Mouse (Mus musculus) limb, embryonic 14.5 days (tissue): ENCODE data around the gene Gtf3c1. TPM values are rescaled to one million over a fixed set of nuclear protein-coding genes. Genes with fewer than 3 reads are reported as not detected.

Experiments
- ATAC-seq: fragments of 200-750 bp; cut with Nextera tagmentation; 2 replicates; pipeline ENCODE4 v1.8.0; 2017; ENCODE audit warnings: low read depth, moderate number of reproducible peaks, moderate TSS enrichment; ENCODE audit not compliant: low FRiP score
- DNase-seq: peaks from one replicate; pipeline ENCODE4 v3.0.0-alpha.2; 2015; ENCODE audit warnings: low spot score
- H3K27ac ChIP-seq: fragments of 300-500 bp; sonication (generic); replicated peaks from 2 replicates; pipeline ENCODE4 v1.5.1; 2014; ENCODE audit warnings: low read depth, mild to moderate bottlenecking, low read length, moderate library complexity, mixed read lengths
- H3K27me3 ChIP-seq: fragments of 300-500 bp; sonication (generic); 2 replicates; pipeline ENCODE4 v1.6.1; 2014; ENCODE audit warnings: low read length, mixed read lengths; ENCODE audit not compliant: control insufficient read depth, insufficient read depth
- H3K36me3 ChIP-seq: fragments of 300-500 bp; sonication (generic); 2 replicates; pipeline ENCODE4 v1.6.1; 2014; ENCODE audit warnings: mild to moderate bottlenecking, low read length, moderate library complexity, mixed read lengths; ENCODE audit not compliant: control insufficient read depth, insufficient read depth
- H3K4me1 ChIP-seq: fragments of 300-500 bp; sonication (generic); 2 replicates; pipeline ENCODE4 v1.6.1; 2014; ENCODE audit warnings: antibody characterized with exemption, low read length, mixed read lengths; ENCODE audit not compliant: control insufficient read depth, insufficient read depth
- H3K4me2 ChIP-seq: fragments of 300-500 bp; sonication (generic); replicated peaks from 2 replicates; pipeline ENCODE4 v1.6.1; 2014; ENCODE audit warnings: low read depth, mild to moderate bottlenecking, low read length, moderate library complexity; ENCODE audit not compliant: severe bottlenecking
- H3K4me3 ChIP-seq: fragments of 300-500 bp; sonication (generic); replicated peaks from 2 replicates; pipeline ENCODE4 v1.5.1; 2014; ENCODE audit warnings: low read length
- H3K9ac ChIP-seq: fragments of 300-500 bp; sonication (generic); 2 replicates; pipeline ENCODE4 v1.6.1; 2014; ENCODE audit warnings: mild to moderate bottlenecking, low read depth, low read length, moderate library complexity; ENCODE audit not compliant: severe bottlenecking
- H3K9me3 ChIP-seq: fragments of 300-500 bp; sonication (generic); 2 replicates; pipeline ENCODE4 v1.6.1; 2016; ENCODE audit warnings: low read length; ENCODE audit not compliant: control insufficient read depth
- POLR2A ChIP-seq: fragments of 200-500 bp; IDR thresholded peaks from 2 replicates; pipeline ENCODE4 v1.8.0; 2012; ENCODE audit warnings: inconsistent platforms, mild to moderate bottlenecking, moderate library complexity, borderline replicate concordance; ENCODE audit not compliant: insufficient read depth, insufficient read length; ENCODE audit errors: extremely low read depth
- WGBS: fragments of 180-500 bp; shearing (Covaris S2); extraction: QIAGEN DNeasy Blood & Tissue Kit; methylation state at CpG from one replicate; pipeline ENCODE4 v1.1.7; 2014; 5-methylcytosine and 5-hydroxymethylcytosine counted together
- polyA plus RNA-seq, 2 experiments: library from polyadenylated mRNA; depleted of rRNA in 1 of 2; stranded (reverse) in 1 of 2; unstranded in 1 of 2; fragments of >200 nt; fragmentation: Nextera tagmentation in 1 of 2; extraction: Ambion mirVana in 1 of 2; gene quantifications; 2 replicates each; pipeline versions ENCODE4 v1.2.1 to v1.2.3; 2012 to 2014

The Gtf3c1 gene
- polyA plus RNA-seq, 2 experiments = 27.9 to 40.7 TPM

DNA sequence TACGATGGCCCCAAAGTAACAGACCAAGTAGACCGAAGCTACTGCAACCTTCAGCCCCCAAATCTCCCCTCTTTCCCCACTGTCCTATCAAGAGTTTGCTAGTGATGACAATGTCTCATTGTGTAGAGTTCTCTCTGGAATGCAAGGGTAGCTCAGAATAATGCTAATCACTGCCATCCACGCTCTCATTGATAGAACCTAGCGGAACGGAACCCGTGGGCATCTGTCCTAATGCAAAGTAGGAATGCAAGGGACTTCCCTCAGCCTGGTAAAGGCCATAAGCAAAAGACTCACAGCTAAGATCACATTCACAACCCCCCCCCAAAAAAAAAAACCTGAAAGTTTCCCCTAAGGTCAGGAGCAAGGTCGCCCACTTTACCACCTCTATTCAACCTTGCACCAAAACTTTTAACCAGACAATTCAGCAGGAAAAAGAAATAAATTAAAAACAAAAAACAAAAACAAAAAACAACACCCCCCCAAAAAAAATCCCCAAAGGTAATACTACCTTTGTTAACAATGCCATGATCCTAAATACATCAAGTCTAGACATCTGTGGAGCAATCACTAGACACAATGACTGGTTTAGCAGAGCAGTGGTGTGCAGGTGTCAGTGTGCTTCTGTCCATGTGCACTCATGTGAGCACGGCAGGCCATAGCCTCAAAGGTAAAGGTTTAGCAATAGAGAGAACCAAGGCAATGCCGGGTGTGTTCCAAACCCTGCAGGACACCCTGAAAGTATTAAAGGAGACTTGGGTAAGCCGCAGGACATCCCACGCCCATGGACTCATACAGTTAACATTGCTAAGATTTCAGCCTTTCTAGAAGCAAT, 109.8 kb downstream of the Gtf3c1 start:
- 88% methylated on average over 11 of the region's 11 CpGs for WGBS

DNA sequence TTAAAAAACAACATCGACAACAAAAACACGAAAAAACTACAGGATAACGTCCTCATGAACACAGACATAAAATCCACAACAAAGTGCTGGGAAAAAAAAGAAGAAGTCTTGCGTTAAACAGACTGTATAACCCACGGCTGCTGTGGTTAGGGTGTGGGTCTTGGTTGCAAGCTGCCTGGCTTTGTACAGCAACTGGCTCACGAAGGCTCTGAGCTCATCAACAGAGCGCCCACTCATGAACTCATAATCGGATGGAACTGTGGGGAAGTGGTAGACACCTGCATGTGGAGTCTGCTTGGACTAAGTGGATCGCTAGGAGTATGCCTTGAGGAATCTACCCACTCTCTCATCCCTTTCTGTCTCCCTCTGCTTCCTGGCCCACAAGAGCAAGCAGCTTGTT, 110.5 kb downstream of the Gtf3c1 start:
- Histone ChIP-seq H3K4me1 (no peaks in the 10 kb centered on the region), H3K4me3 (no peak overlapping the region), H3K27ac (no peak overlapping the region), H3K27me3 (no peaks in the 10 kb centered on the region), H3K9me3 (no peaks in the 10 kb centered on the region), H3K9ac (no peak overlapping the region), H3K4me2 (no peak overlapping the region), H3K36me3 (no peaks in the 10 kb centered on the region)
- DNase-seq = no peak
- no peak for TF ChIP-seq POLR2A
- 80% methylated on average over 9 of the region's 9 CpGs for WGBS
- ATAC-seq = no peak

More for the DNA sequence above, 109.8 kb downstream of the Gtf3c1 start:
- Histone ChIP-seq H3K4me2 (no peak overlapping the region), H3K9ac (no peak overlapping the region), H3K27me3 (no peaks in the 10 kb centered on the region), H3K4me3 (no peak overlapping the region), H3K4me1 (no peaks in the 10 kb centered on the region), H3K27ac (no peak overlapping the region), H3K36me3 (no peaks in the 10 kb centered on the region), H3K9me3 (no peaks in the 10 kb centered on the region)
- TF ChIP-seq POLR2A = no peak
- no peak for ATAC-seq
- DNase-seq = no peak

DNA sequence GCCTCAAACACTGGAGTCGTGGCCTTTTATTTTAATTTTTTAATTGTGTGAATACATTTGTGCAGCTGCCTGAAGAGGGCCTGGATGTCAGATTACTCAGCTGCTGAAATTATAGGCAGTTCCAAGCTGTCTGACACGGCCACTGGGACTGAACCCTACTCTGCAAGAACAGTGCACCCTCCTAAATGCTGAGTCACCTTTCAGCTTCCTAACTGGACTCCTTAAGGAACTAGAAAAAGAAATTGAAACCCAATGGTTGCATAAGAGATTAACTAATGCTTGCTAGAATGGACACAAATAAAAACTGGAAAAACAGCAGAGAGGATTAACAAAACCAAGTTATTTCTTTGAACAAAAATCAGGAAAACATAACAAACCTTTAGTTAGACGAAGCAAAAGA, 111.2 kb downstream of the Gtf3c1 start:
- H3K9ac ChIP-seq = no peak overlapping the region

DNA sequence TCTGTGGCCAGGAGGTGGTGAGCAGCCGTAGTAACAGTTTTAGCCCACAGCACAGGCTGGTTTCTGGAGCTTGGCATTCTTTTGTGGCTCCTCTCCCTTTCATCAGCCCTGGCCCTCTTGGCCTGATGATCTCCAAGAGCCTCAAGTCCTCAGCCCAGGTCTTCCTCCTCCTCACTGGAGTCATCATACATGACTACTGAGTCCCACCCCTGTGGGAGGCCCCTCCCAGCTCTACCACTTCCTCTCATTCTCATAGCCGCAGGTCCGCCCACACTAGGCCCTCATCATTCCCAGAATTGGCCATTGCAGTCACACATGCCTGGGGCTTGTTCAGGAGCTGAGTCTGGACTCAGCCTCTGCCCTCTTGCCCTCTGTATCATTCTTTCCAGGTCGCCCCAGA, 113.7 kb downstream of the Gtf3c1 start:
- Histone ChIP-seq H3K27me3 (no peaks in the 10 kb centered on the region), H3K27ac (no peak overlapping the region), H3K9ac (no peak overlapping the region), H3K4me1 (no peaks in the 10 kb centered on the region), H3K4me3 (no peak overlapping the region), H3K9me3 (no peaks in the 10 kb centered on the region), H3K36me3 (no peaks in the 10 kb centered on the region), H3K4me2 (no peak overlapping the region)
- TF ChIP-seq POLR2A = no peak
- no peak for ATAC-seq
- no peak for DNase-seq
- 78% methylated on average over 4 of the region's 4 CpGs for WGBS

More for the DNA sequence above, 111.2 kb downstream of the Gtf3c1 start:
- H3K4me3 ChIP-seq = no peak overlapping the region
- ATAC-seq (no peak), DNase-seq (no peak)
- H3K4me2 ChIP-seq = no peak overlapping the region
- no peaks in the 10 kb centered on the region for H3K9me3 ChIP-seq
- WGBS = 57% methylated on average over 3 of the region's 3 CpGs
- no peak for TF ChIP-seq POLR2A
- H3K36me3 ChIP-seq = no peaks in the 10 kb centered on the region
- H3K4me1 ChIP-seq = no peaks in the 10 kb centered on the region
- no peaks in the 10 kb centered on the region for H3K27me3 ChIP-seq
- no peak overlapping the region for H3K27ac ChIP-seq

Other genes starting within 250 kb of the Gtf3c1 start
- 61.8 and 67.2 TPM in 2 replicates for gene Nsmce1, start 216.2 kb downstream of the Gtf3c1 start, polyA plus RNA-seq (2012; rRNA removed)
- gene Nsmce1, start 216.2 kb downstream of the Gtf3c1 start, polyA plus RNA-seq (2014; fragmentation: Nextera tagmentation; extraction: Ambion mirVana) = 121 TPM in 2 replicates
- 8.6 and 11.2 TPM in 2 replicates for gene Il4ra, start 155.7 kb downstream of the Gtf3c1 start, polyA plus RNA-seq (2012; rRNA removed)
- gene Il4ra, start 155.7 kb downstream of the Gtf3c1 start, polyA plus RNA-seq (2014; fragmentation: Nextera tagmentation; extraction: Ambion mirVana) = 7.3 and 7.8 TPM in 2 replicates
- gene Il21r, start 104.4 kb downstream of the Gtf3c1 start, polyA plus RNA-seq (2012; rRNA removed) = 1.2 and 2.0 TPM in 2 replicates
- 0.50 TPM in 2 replicates for gene Il21r, start 104.4 kb downstream of the Gtf3c1 start, polyA plus RNA-seq (2014; fragmentation: Nextera tagmentation; extraction: Ambion mirVana)
- 18.9 and 21.3 TPM in 2 replicates for gene D430042O09Rik, start 108 bp upstream of the Gtf3c1 start, polyA plus RNA-seq (2012; rRNA removed)
- gene D430042O09Rik, start 108 bp upstream of the Gtf3c1 start, polyA plus RNA-seq (2014; fragmentation: Nextera tagmentation; extraction: Ambion mirVana) = 8.8 and 10.0 TPM in 2 replicates